Comparison of ENCODE assay signal across 13 mouse cellular contexts in the genomic region with DNA sequence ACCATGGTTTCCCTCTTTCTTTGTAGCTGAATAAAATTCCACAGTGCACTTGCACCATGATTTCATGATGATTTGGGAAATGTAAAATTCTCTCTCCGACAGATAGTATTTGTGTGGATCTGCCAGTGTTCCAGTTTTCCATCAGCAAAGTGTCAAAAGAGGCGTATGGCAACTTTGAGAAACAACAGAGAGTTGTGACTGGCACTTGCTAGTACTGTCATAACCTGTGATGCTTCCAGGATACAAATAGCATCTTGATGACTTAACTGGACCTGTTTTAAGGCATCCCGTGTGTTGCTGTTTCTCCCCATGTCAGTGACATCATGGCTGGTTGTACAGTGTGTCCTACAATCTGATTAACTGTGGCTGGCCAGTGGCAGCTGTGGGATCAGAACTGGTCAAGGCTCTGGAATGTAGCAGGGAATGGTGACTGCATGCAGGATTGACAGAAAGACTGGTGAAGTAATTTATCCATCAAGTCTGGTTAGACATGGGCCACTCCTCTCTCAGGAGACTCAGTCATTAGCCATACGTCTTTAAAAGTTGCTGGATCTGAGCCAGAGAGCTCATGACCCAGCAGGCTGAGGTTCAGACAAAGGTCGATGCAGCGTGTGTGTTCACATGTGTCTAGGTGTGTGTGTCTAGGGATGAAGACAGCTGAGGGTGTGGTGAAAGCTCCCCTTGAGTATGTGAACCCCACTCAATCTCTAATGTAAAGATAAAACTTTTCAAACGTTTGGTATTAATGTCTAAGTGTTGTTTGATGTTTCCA.
DNase-seq lines count a peak whose midpoint lies in the region; ATAC-seq lines count a peak whose summit lies in the region.
"Had no signal": no experiment of that assay in that cellular context is flagged by ENCODE, and none has a peak within 500 bp of the region (broad histone marks: within the 10 kb centered on the region; RNA-seq: fewer than 3 reads in every experiment).

No protein-coding gene starts in this region.

- no peak overlapping the region for H3K9ac ChIP-seq in kidney, embryonic 15.5 days
- no peak overlapping the region for H3K9ac ChIP-seq in kidney, embryonic 14.5 days (ENCODE audit: low read depth, low read length)
- H3K9ac ChIP-seq in lung, embryonic 16.5 days (ENCODE audit: low read length), result no peak overlapping the region
- no peak overlapping the region for H3K9ac ChIP-seq in stomach, embryonic 16.5 days (ENCODE audit: low read length)
- H3K9ac ChIP-seq: hindbrain, embryonic 13.5 days; neural tube, embryonic 15.5 days had no signal

- DNase-seq in forelimb bud, embryonic 11.5 days (ENCODE audit: low read depth, low spot score), result peak; percentile 24
- no peak for DNase-seq in layer of hippocampus, postnatal 25 days (ENCODE audit: extremely low spot score in 1 of 2, low spot score in 1 of 2)
- DNase-seq in cerebellum, adult 18-20 months, result no peak
- DNase-seq: cerebellum, adult 11-12 months; kidney, adult 2 months had no signal

- peaks cover 32% of the 10 kb centered on the region for H3K4me1 ChIP-seq in kidney, embryonic 15.5 days
- peaks cover 12% of the 10 kb centered on the region for H3K4me1 ChIP-seq in kidney, embryonic 14.5 days (ENCODE audit: control insufficient read depth, insufficient read depth, low read length)
- peaks cover 4% of the 10 kb centered on the region; the same call in 1 of the 2 replicates for H3K4me1 ChIP-seq in lung, embryonic 16.5 days (replicated peaks; ENCODE audit: control insufficient read depth, insufficient read depth, low read length)
- H3K4me1 ChIP-seq in stomach, embryonic 16.5 days (ENCODE audit: control insufficient read depth, insufficient read depth, low read length), result peaks cover 15% of the 10 kb centered on the region

- no peaks in the 10 kb centered on the region for H3K36me3 ChIP-seq in kidney, embryonic 15.5 days
- H3K36me3 ChIP-seq in kidney, embryonic 14.5 days (ENCODE audit: control insufficient read depth, insufficient read depth, low read length), result no peaks in the 10 kb centered on the region
- H3K36me3 ChIP-seq in lung, embryonic 16.5 days (ENCODE audit: control insufficient read depth, insufficient read depth, low read length), result no peaks in the 10 kb centered on the region
- no peaks in the 10 kb centered on the region for H3K36me3 ChIP-seq in stomach, embryonic 16.5 days (ENCODE audit: control insufficient read depth, insufficient read depth, low read length)
- H3K36me3 ChIP-seq: hindbrain, embryonic 13.5 days; neural tube, embryonic 15.5 days had no signal

- H3K4me2 ChIP-seq in kidney, embryonic 15.5 days, result no peak overlapping the region
- H3K4me2 ChIP-seq in kidney, embryonic 14.5 days (replicated peaks; ENCODE audit: low read depth, low read length), result no peak overlapping the region
- no peak overlapping the region for H3K4me2 ChIP-seq in lung, embryonic 16.5 days (ENCODE audit: low read depth, low read length)
- H3K4me2 ChIP-seq in stomach, embryonic 16.5 days (ENCODE audit: low read depth, low read length), result no peak overlapping the region
- H3K4me2 ChIP-seq: hindbrain, embryonic 13.5 days; neural tube, embryonic 15.5 days had no signal

- no peaks in the 10 kb centered on the region; the same call in 1 of the 2 replicates for H3K27me3 ChIP-seq in kidney, embryonic 15.5 days
- 0 out of 2 replicates have a peak, but pooled peaks cover 3% of the 10 kb centered on the region for H3K27me3 ChIP-seq in kidney, embryonic 14.5 days (ENCODE audit: control insufficient read depth, insufficient read depth, low read length)
- no peaks in the 10 kb centered on the region for H3K27me3 ChIP-seq in lung, embryonic 16.5 days (ENCODE audit: control insufficient read depth, insufficient read depth, low read depth, low read length)
- H3K27me3 ChIP-seq in stomach, embryonic 16.5 days (ENCODE audit: control insufficient read depth, insufficient read depth, low read length), result no peaks in the 10 kb centered on the region
- H3K27me3 ChIP-seq: megakaryocyte, embryonic 14.5 days; neural tube, embryonic 15.5 days had no signal

- H3K9me3 ChIP-seq in kidney, embryonic 15.5 days (replicated peaks), result no peaks in the 10 kb centered on the region
- H3K9me3 ChIP-seq in kidney, embryonic 14.5 days (ENCODE audit: control insufficient read depth, low read length), result no peaks in the 10 kb centered on the region
- no peaks in the 10 kb centered on the region for H3K9me3 ChIP-seq in lung, embryonic 16.5 days (ENCODE audit: control insufficient read depth, low read length)
- H3K9me3 ChIP-seq in stomach, embryonic 16.5 days (replicated peaks; ENCODE audit: control insufficient read depth, low read length), result no peaks in the 10 kb centered on the region
- H3K9me3 ChIP-seq: hindbrain, embryonic 13.5 days; megakaryocyte, embryonic 14.5 days; neural tube, embryonic 15.5 days had no signal

- H3K27ac ChIP-seq in kidney, embryonic 15.5 days, result no peak overlapping the region
- no peak overlapping the region for H3K27ac ChIP-seq in kidney, embryonic 14.5 days (ENCODE audit: low read depth, low read length)
- no peak overlapping the region for H3K27ac ChIP-seq in lung, embryonic 16.5 days (ENCODE audit: low read length)
- H3K27ac ChIP-seq in stomach, embryonic 16.5 days (ENCODE audit: low read length), result no peak overlapping the region
- H3K27ac ChIP-seq: hindbrain, embryonic 13.5 days; neural tube, embryonic 15.5 days had no signal

- H3K4me3 ChIP-seq in kidney, embryonic 15.5 days (replicated peaks), result no peak overlapping the region
- no peak overlapping the region for H3K4me3 ChIP-seq in kidney, embryonic 14.5 days (ENCODE audit: low read length)
- no peak overlapping the region for H3K4me3 ChIP-seq in lung, embryonic 16.5 days (ENCODE audit: low read length)
- no peak overlapping the region for H3K4me3 ChIP-seq in stomach, embryonic 16.5 days (replicated peaks; ENCODE audit: low read length)
- H3K4me3 ChIP-seq: erythroblast, embryonic 14.5 days; hindbrain, embryonic 13.5 days; megakaryocyte, embryonic 14.5 days; neural tube, embryonic 15.5 days had no signal

- 57% methylated on average over 7 of the region's 7 CpGs for WGBS in kidney, embryonic 15.5 days
- 57% methylated on average over 7 of the region's 7 CpGs for WGBS in kidney, embryonic 14.5 days
- 37% methylated on average over 7 of the region's 7 CpGs for WGBS in lung, embryonic 16.5 days
- 39% methylated on average over 7 of the region's 7 CpGs for WGBS in stomach, embryonic 16.5 days

- ATAC-seq in kidney, embryonic 15.5 days (replicated peaks; ENCODE audit: low FRiP score), result 0 out of 2 replicates have a peak, but pooled peaks have one; percentile 15
- no peak; the same call in 1 of the 2 replicates for ATAC-seq in kidney, embryonic 14.5 days (ENCODE audit: low FRiP score, low TSS enrichment)
- ATAC-seq in lung, embryonic 16.5 days (ENCODE audit: low read depth), result peak; percentile 60; the same call in 1 of the 2 replicates
- ATAC-seq in stomach, embryonic 16.5 days (ENCODE audit: insufficient read depth, low FRiP score), result peak; percentile 64
